Mouse (Mus musculus) forebrain, embryonic 13.5 days (tissue): ENCODE data around the gene Slc38a4. TPM values are rescaled to one million over a fixed set of nuclear protein-coding genes. Genes with fewer than 3 reads are reported as not detected.

Experiments
- ATAC-seq: fragments of 200-750 bp; cut with Nextera tagmentation; 2 replicates; pipeline ENCODE4 v1.8.0; 2017
- H3K27ac ChIP-seq: fragments of 300-500 bp; sonication (generic); 2 replicates; pipeline ENCODE4 v1.5.1; 2015; ENCODE audit warnings: inconsistent platforms, mild to moderate bottlenecking, moderate library complexity
- H3K27me3 ChIP-seq: fragments of 300-500 bp; sonication (generic); 2 replicates; pipeline ENCODE4 v1.6.1; 2015; ENCODE audit warnings: mild to moderate bottlenecking, inconsistent platforms
- H3K36me3 ChIP-seq: fragments of 300-500 bp; sonication (generic); 2 replicates; pipeline ENCODE4 v1.6.1; 2015; ENCODE audit warnings: mild to moderate bottlenecking, inconsistent platforms; ENCODE audit not compliant: poor library complexity, severe bottlenecking
- H3K4me1 ChIP-seq: fragments of 300-500 bp; sonication (generic); 2 replicates; pipeline ENCODE4 v1.6.1; 2015; ENCODE audit warnings: inconsistent platforms
- H3K4me2 ChIP-seq: fragments of 300-500 bp; sonication (generic); 2 replicates; pipeline ENCODE4 v1.6.1; 2015; ENCODE audit warnings: inconsistent platforms, mild to moderate bottlenecking, moderate library complexity
- H3K4me3 ChIP-seq: fragments of 300-500 bp; sonication (generic); 2 replicates; pipeline ENCODE4 v1.5.1; 2015; ENCODE audit warnings: mild to moderate bottlenecking, inconsistent platforms
- H3K9ac ChIP-seq: fragments of 300-500 bp; sonication (generic); 2 replicates; pipeline ENCODE4 v1.6.1; 2015; ENCODE audit warnings: mild to moderate bottlenecking, inconsistent platforms
- H3K9me3 ChIP-seq: fragments of 300-500 bp; sonication (generic); replicated peaks from 2 replicates; pipeline ENCODE4 v1.6.1; 2016; ENCODE audit warnings: inconsistent platforms
- WGBS: fragments of 180-500 bp; shearing (Covaris S2); methylation state at CpG from one replicate; pipeline ENCODE4 v1.1.7; 2015; 5-methylcytosine and 5-hydroxymethylcytosine counted together
- polyA plus RNA-seq: library from polyadenylated mRNA; unstranded; fragments of >200 nt; fragmentation: Nextera tagmentation; extraction: Ambion mirVana; gene quantifications from 2 replicates; pipeline ENCODE4 v1.2.1, GENCODE M21; 2015

The Slc38a4 gene
- polyA plus RNA-seq, 1 experiment from 2014 or later, result 2.7 TPM

- Histone ChIP-seq H3K4me1 (0 out of 2 replicates have a peak, but pooled peaks cover 13% of the 10 kb centered on the region), H3K4me2 (no peak overlapping the region), H3K36me3 (no peaks in the 10 kb centered on the region), H3K9me3 (peaks cover 19% of the 10 kb centered on the region; the same call in 1 of the 2 replicates), H3K27ac (no peak overlapping the region), H3K27me3 (peaks cover 8% of the 10 kb centered on the region; the same call in 1 of the 2 replicates), H3K4me3 (no peak overlapping the region), H3K9ac (no peak overlapping the region)
- ATAC-seq, result no peak
- 79% methylated on average over 12 of the region's 12 CpGs for WGBS
These were observed 5.3 kb downstream of the Slc38a4 start for GRCm38 (mm10) chr15:97050436-97050835.

- no peak for ATAC-seq
- no peaks in the 10 kb centered on the region for H3K36me3 ChIP-seq
- H3K4me3 ChIP-seq, result no peak overlapping the region
- H3K9ac ChIP-seq, result no peak overlapping the region
- 72% methylated on average over 10 of the region's 10 CpGs for WGBS
- no peak overlapping the region for H3K27ac ChIP-seq
- peaks cover 6% of the 10 kb centered on the region; the same call in 1 of the 2 replicates for H3K27me3 ChIP-seq
- H3K9me3 ChIP-seq, result peaks cover 15% of the 10 kb centered on the region; the same call in 1 of the 2 replicates
- H3K4me2 ChIP-seq, result no peak overlapping the region
- H3K4me1 ChIP-seq, result 0 out of 2 replicates have a peak, but pooled peaks cover 9% of the 10 kb centered on the region
These were observed 5.7 kb downstream of the Slc38a4 start for GRCm38 (mm10) chr15:97050011-97050410.

- no peaks in the 10 kb centered on the region for H3K36me3 ChIP-seq
- no peak for ATAC-seq
- H3K4me3 ChIP-seq, result no peak overlapping the region
- no peak overlapping the region for H3K27ac ChIP-seq
- H3K27me3 ChIP-seq, result peaks cover 6% of the 10 kb centered on the region; the same call in 1 of the 2 replicates
- H3K4me1 ChIP-seq, result 0 out of 2 replicates have a peak, but pooled peaks cover 4% of the 10 kb centered on the region
- 61% methylated on average over 11 of the region's 11 CpGs for WGBS
- H3K4me2 ChIP-seq, result no peak overlapping the region
- peaks cover 8% of the 10 kb centered on the region; the same call in 1 of the 2 replicates for H3K9me3 ChIP-seq
- no peak overlapping the region for H3K9ac ChIP-seq
These were observed 6.4 kb downstream of the Slc38a4 start for GRCm38 (mm10) chr15:97049281-97049841.

GRCm38 (mm10) chr15:97048267-97048666, 7.5 kb downstream of the Slc38a4 start:
- H3K4me2 ChIP-seq, result no peak overlapping the region
- no peak overlapping the region for H3K4me3 ChIP-seq
- H3K9me3 ChIP-seq, result no peaks in the 10 kb centered on the region
- 86% methylated on average over 5 of the region's 5 CpGs for WGBS
- H3K36me3 ChIP-seq, result no peaks in the 10 kb centered on the region
- no peak overlapping the region for H3K9ac ChIP-seq
- H3K4me1 ChIP-seq, result no peaks in the 10 kb centered on the region
- ATAC-seq, result no peak
- H3K27me3 ChIP-seq, result no peaks in the 10 kb centered on the region
- no peak overlapping the region for H3K27ac ChIP-seq

- H3K36me3 ChIP-seq, result no peaks in the 10 kb centered on the region
- no peak overlapping the region for H3K9ac ChIP-seq
- no peaks in the 10 kb centered on the region for H3K4me1 ChIP-seq
- H3K9me3 ChIP-seq, result no peaks in the 10 kb centered on the region
- no peak overlapping the region for H3K4me3 ChIP-seq
- no peak for ATAC-seq
- H3K27me3 ChIP-seq, result no peaks in the 10 kb centered on the region
- WGBS, result 93% methylated on average over 13 of the region's 13 CpGs
- H3K27ac ChIP-seq, result no peak overlapping the region
- no peak overlapping the region for H3K4me2 ChIP-seq
These were observed 11.8 kb downstream of the Slc38a4 start for GRCm38 (mm10) chr15:97043921-97044320.

- no peak overlapping the region for H3K27ac ChIP-seq
- no peaks in the 10 kb centered on the region for H3K36me3 ChIP-seq
- H3K9me3 ChIP-seq, result no peaks in the 10 kb centered on the region
- H3K9ac ChIP-seq, result no peak overlapping the region
- H3K4me1 ChIP-seq, result no peaks in the 10 kb centered on the region
- H3K4me2 ChIP-seq, result no peak overlapping the region
- no peak overlapping the region for H3K4me3 ChIP-seq
- ATAC-seq, result no peak
- WGBS, result 77% methylated on average over 7 of the region's 7 CpGs
- H3K27me3 ChIP-seq, result no peaks in the 10 kb centered on the region
These were observed 13.7 kb downstream of the Slc38a4 start for GRCm38 (mm10) chr15:97042001-97042491.

GRCm38 (mm10) chr15:97041182-97041581, 14.6 kb downstream of the Slc38a4 start:
- H3K27ac ChIP-seq, result no peak overlapping the region
- no peaks in the 10 kb centered on the region for H3K27me3 ChIP-seq
- WGBS, result 91% methylated on average over 9 of the region's 9 CpGs
- no peaks in the 10 kb centered on the region for H3K4me1 ChIP-seq
- H3K36me3 ChIP-seq, result no peaks in the 10 kb centered on the region
- H3K9me3 ChIP-seq, result no peaks in the 10 kb centered on the region
- no peak for ATAC-seq
- H3K4me3 ChIP-seq, result no peak overlapping the region
- H3K9ac ChIP-seq, result no peak overlapping the region
- no peak overlapping the region for H3K4me2 ChIP-seq

- Histone ChIP-seq H3K9me3 (no peaks in the 10 kb centered on the region), H3K27ac (no peak overlapping the region), H3K27me3 (no peaks in the 10 kb centered on the region), H3K9ac (no peak overlapping the region), H3K36me3 (no peaks in the 10 kb centered on the region), H3K4me3 (no peak overlapping the region), H3K4me1 (no peaks in the 10 kb centered on the region), H3K4me2 (no peak overlapping the region)
- 94% methylated on average over 8 of the region's 8 CpGs for WGBS
- ATAC-seq, result no peak
These were observed 18.0 kb downstream of the Slc38a4 start for GRCm38 (mm10) chr15:97037710-97038109.

GRCm38 (mm10) chr15:97035892-97036291, 19.9 kb downstream of the Slc38a4 start:
- 86% methylated on average over 6 of the region's 6 CpGs for WGBS
- Histone ChIP-seq H3K27ac (no peak overlapping the region), H3K4me3 (no peak overlapping the region), H3K4me1 (no peaks in the 10 kb centered on the region), H3K27me3 (no peaks in the 10 kb centered on the region), H3K36me3 (no peaks in the 10 kb centered on the region), H3K9ac (no peak overlapping the region), H3K9me3 (no peaks in the 10 kb centered on the region), H3K4me2 (no peak overlapping the region)
- no peak for ATAC-seq

- Histone ChIP-seq H3K9ac (no peak overlapping the region), H3K4me1 (no peaks in the 10 kb centered on the region), H3K4me2 (no peak overlapping the region), H3K36me3 (no peaks in the 10 kb centered on the region), H3K27ac (no peak overlapping the region), H3K27me3 (no peaks in the 10 kb centered on the region), H3K4me3 (no peak overlapping the region), H3K9me3 (no peaks in the 10 kb centered on the region)
- WGBS, result 61% methylated on average over 9 of the region's 9 CpGs
- no peak for ATAC-seq
These were observed 22.2 kb downstream of the Slc38a4 start for GRCm38 (mm10) chr15:97033485-97033991.

GRCm38 (mm10) chr15:97031886-97032285, 23.9 kb downstream of the Slc38a4 start:
- Histone ChIP-seq H3K27ac (no peak overlapping the region), H3K36me3 (no peaks in the 10 kb centered on the region), H3K9ac (no peak overlapping the region), H3K4me3 (no peak overlapping the region), H3K27me3 (no peaks in the 10 kb centered on the region), H3K4me2 (no peak overlapping the region), H3K4me1 (no peaks in the 10 kb centered on the region), H3K9me3 (no peaks in the 10 kb centered on the region)
- no peak for ATAC-seq
- 95% methylated on average over 5 of the region's 5 CpGs for WGBS

GRCm38 (mm10) chr15:97030984-97031492, 24.7 kb downstream of the Slc38a4 start:
- H3K4me3 ChIP-seq, result no peak overlapping the region
- 93% methylated on average over 10 of the region's 10 CpGs for WGBS

More at GRCm38 (mm10) chr15:97030984-97031492, 24.7 kb downstream of the Slc38a4 start:
- no peaks in the 10 kb centered on the region for H3K9me3 ChIP-seq
- no peak for ATAC-seq
- no peak overlapping the region for H3K9ac ChIP-seq
- H3K36me3 ChIP-seq, result no peaks in the 10 kb centered on the region
- H3K27me3 ChIP-seq, result no peaks in the 10 kb centered on the region
- no peak overlapping the region for H3K4me2 ChIP-seq
- no peaks in the 10 kb centered on the region for H3K4me1 ChIP-seq
- no peak overlapping the region for H3K27ac ChIP-seq
